Mouse (Mus musculus): ENCODE measurements around the gene Rhot2.
A peak's percentile ranks its signal among the peaks of the same experiment; 100 is the strongest.

DNA sequence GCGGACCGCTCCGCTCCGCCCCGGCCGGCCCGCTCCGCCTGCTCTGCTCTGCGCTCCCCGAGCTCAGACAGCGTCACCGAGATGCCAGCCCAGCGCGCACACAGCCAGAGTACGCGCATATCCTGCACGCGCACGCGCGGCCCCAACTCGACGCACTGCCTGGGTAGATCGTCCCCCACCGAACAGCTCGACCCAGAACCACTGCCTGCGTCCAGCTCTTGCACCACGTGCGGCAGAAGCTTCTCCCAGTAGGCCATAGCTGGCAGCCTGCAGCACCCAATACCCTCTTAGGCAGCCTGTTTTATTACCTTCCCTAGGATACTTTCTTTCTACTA lies 7.6 kb downstream of the Rhot2 start, which contains the start of gene Rhbdl1:
- TF ChIP-seq USF1 (IDR thresholded peaks at IDR 0.05; ENCODE audit: low read depth) (no peak), POLR2A (IDR thresholded peaks at IDR 0.05; ENCODE audit: insufficient read length, low read depth) (no peak), POLR2AphosphoS2 (IDR thresholded peaks at IDR 0.05; ENCODE audit: insufficient read length, low read depth) (peak; percentile 88)
